Mouse (Mus musculus): ENCODE results near the gene Ptpn7. TPM values are rescaled to one million over a fixed set of nuclear protein-coding genes. Genes with fewer than 3 reads are reported as not detected.
A peak's percentile ranks its signal among the peaks of the same experiment; 100 is the strongest.

The Ptpn7 gene
- polyA plus RNA-seq (2015; fragmentation: Nextera tagmentation; extraction: Ambion mirVana) = 0.24 and 0.30 TPM in 2 replicates

DNA sequence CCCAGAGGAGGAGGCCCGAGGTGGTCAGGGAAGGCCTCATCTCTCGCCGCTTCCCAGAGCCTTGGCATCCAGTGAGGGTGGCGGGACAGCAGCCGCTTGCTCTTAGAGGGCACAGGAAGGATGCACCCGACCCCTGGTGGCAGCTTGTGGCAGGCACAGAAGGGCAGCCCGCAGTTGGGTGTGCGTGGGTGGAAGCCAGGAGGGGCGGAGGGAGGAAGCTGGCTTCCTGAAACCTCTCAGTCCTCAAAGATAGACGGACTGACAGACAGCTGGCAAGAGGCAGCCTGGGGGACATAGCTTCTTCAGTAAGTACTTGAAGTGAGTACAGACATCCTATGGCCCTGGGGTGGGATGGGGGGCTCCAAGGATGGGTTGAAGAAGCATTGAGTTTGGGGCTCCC, at the start of gene Ptpn7:
Gene Ptpn7, plus strand, starts transcription at position 228 of the 400 bp plus-strand sequence.
- Histone ChIP-seq H3K27ac (ENCODE audit: low read depth, low read length) (no peak within 1 kb of the TSS), H3K36me3 (ENCODE audit: control insufficient read depth, insufficient read depth, low read length) (no peaks in the 10 kb centered on the region), H3K27me3 (replicated peaks; ENCODE audit: control insufficient read depth, insufficient read depth, low read length) (0 out of 2 replicates have a peak, but pooled peaks cover 2% of the 10 kb centered on the region), H3K4me3 (ENCODE audit: low read length) (no peak within 1 kb of the TSS), H3K4me1 (ENCODE audit: control insufficient read depth, insufficient read depth, low read depth, low read length) (no peaks in the 10 kb centered on the region; the same call in 1 of the 2 replicates), H3K9ac (ENCODE audit: low read depth, low read length) (no peak within 1 kb of the TSS), H3K9me3 (ENCODE audit: control insufficient read depth, low read length) (no peaks in the 10 kb centered on the region), H3K4me2 (ENCODE audit: low read length) (no peak within 1 kb of the TSS)
- ATAC-seq = no peak
- 41% methylated on average over 10 of the region's 10 CpGs for WGBS

DNA sequence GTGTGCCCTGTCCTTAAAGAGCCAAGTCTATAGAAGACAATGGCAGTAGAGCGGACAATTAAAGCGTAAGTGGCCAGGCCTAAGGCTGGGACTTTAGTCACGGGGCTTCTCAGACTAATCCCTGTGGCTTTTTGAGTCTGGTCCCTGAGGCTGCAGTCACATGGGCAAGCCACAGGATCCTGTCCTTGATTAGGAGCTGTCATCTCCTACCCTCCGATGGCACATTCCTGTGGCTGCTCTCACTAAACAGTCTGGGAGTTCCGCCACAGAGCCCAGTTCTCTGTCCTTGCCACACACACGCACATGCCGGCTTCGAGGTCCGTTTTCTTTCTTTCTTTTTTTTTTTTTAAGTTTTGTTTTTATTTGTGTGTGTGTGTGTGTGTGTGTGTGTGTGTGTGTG, 49.0 kb upstream of the Ptpn7 start:
- no peak overlapping the region for H3K27ac ChIP-seq (ENCODE audit: low read depth, low read length)
- peaks cover 3% of the 10 kb centered on the region; the same call in 1 of the 2 replicates for H3K4me1 ChIP-seq (ENCODE audit: control insufficient read depth, insufficient read depth, low read depth, low read length)
- 65% methylated on average over 9 of the region's 9 CpGs for WGBS
- H3K4me2 ChIP-seq (ENCODE audit: low read length) = no peak overlapping the region
- H3K9me3 ChIP-seq (ENCODE audit: control insufficient read depth, low read length) = no peaks in the 10 kb centered on the region
- peaks cover 2% of the 10 kb centered on the region for H3K27me3 ChIP-seq (replicated peaks; ENCODE audit: control insufficient read depth, insufficient read depth, low read length)
- ATAC-seq = no peak
- no peak overlapping the region for H3K9ac ChIP-seq (ENCODE audit: low read depth, low read length)
- H3K36me3 ChIP-seq (ENCODE audit: control insufficient read depth, insufficient read depth, low read length) = no peaks in the 10 kb centered on the region
- no peak overlapping the region for H3K4me3 ChIP-seq (ENCODE audit: low read length)

DNA sequence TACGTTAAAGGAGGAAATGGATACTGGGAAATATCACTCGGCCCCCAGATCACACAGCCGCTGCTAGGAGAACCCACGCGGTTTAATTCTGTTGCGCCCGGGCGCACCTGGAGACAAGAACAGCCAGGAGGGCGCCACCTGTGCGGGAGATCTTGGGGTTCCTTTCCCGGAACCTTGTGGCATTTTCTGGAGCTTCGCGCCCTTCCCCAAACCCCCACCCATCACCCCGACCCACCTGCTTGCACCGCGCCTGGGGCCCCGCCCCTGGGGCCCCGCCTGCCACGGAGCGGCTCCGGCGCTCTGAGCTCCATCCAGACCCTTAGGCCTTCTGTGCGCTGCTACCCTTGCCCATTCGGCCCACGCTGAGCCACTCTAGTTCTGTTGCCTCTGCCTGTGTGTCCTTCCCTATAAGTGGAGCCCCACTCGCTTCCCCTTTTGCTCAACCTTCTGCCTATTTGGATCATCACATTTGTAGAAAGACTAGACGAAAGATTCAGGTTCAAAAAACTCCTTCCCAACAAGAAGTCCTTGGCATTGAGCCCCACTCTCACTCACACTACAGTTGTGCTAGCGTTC, 47.1 kb upstream of the Ptpn7 start:
- Histone ChIP-seq H3K27ac (ENCODE audit: low read depth, low read length) (no peak overlapping the region), H3K4me1 (ENCODE audit: control insufficient read depth, insufficient read depth, low read depth, low read length) (peaks cover 3% of the 10 kb centered on the region; the same call in 1 of the 2 replicates), H3K4me2 (ENCODE audit: low read length) (peak overlapping the region; percentile 38), H3K27me3 (replicated peaks; ENCODE audit: control insufficient read depth, insufficient read depth, low read length) (peaks cover 2% of the 10 kb centered on the region), H3K9ac (ENCODE audit: low read depth, low read length) (no peak overlapping the region), H3K4me3 (ENCODE audit: low read length) (peak overlapping the region; percentile 10; the same call in 1 of the 2 replicates), H3K9me3 (ENCODE audit: control insufficient read depth, low read length) (no peaks in the 10 kb centered on the region), H3K36me3 (ENCODE audit: control insufficient read depth, insufficient read depth, low read length) (no peaks in the 10 kb centered on the region)
- WGBS = 18% methylated on average over 25 of the region's 28 CpGs
- no peak for ATAC-seq

DNA sequence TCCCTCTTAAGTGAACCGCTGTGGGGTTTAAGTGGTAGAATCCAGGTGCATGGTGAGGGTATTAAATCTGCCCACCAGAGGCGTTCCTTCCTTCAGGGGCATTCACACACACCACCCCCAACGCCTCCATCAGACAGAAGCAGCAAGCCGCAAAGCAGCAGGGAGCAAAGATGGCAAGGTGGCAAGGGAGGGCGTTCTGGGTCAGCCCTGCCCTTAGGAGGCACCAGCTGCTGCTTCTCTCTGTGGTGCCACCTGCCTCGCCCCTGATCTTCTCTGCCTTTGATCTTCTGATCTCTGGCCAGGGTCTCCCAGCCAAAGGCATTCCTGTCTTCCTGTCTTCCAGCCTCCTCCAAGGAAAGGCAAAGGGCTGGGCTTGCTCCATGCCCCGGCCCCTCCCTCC, 46.5 kb upstream of the Ptpn7 start:
- WGBS = 36% methylated on average over 7 of the region's 7 CpGs
- H3K27me3 ChIP-seq (replicated peaks; ENCODE audit: control insufficient read depth, insufficient read depth, low read length) = peaks cover 2% of the 10 kb centered on the region
- H3K4me1 ChIP-seq (ENCODE audit: control insufficient read depth, insufficient read depth, low read depth, low read length) = peaks cover 3% of the 10 kb centered on the region; the same call in 1 of the 2 replicates
- no peak overlapping the region for H3K9ac ChIP-seq (ENCODE audit: low read depth, low read length)
- no peak overlapping the region for H3K4me3 ChIP-seq (ENCODE audit: low read length)
- no peak overlapping the region for H3K27ac ChIP-seq (ENCODE audit: low read depth, low read length)
- no peaks in the 10 kb centered on the region for H3K9me3 ChIP-seq (ENCODE audit: control insufficient read depth, low read length)
- ATAC-seq = no peak
- H3K4me2 ChIP-seq (ENCODE audit: low read length) = no peak overlapping the region
- H3K36me3 ChIP-seq (ENCODE audit: control insufficient read depth, insufficient read depth, low read length) = no peaks in the 10 kb centered on the region

DNA sequence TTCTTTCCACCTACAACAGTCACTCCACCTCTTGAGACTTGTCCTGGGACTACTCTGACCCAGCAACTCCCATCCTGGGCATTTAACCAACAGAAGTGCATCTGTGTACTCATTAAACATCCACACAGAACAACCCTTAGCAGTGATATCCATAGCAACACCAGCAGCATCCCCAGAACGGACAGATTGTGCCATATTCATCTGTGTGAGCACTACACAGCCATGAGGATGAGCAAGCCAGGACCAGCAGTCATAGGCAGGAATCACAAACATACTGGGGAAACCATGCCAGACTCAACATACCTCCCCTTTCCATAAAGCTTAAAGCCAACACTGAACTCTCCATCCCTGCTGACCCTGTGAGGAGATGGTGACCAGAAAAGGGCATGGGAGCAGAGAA, 45.1 kb upstream of the Ptpn7 start:
- ATAC-seq = no peak
- no peak overlapping the region for H3K4me3 ChIP-seq (ENCODE audit: low read length)
- H3K9me3 ChIP-seq (ENCODE audit: control insufficient read depth, low read length) = no peaks in the 10 kb centered on the region
- peaks cover 2% of the 10 kb centered on the region for H3K27me3 ChIP-seq (replicated peaks; ENCODE audit: control insufficient read depth, insufficient read depth, low read length)
- H3K27ac ChIP-seq (ENCODE audit: low read depth, low read length) = no peak overlapping the region
- H3K9ac ChIP-seq (ENCODE audit: low read depth, low read length) = no peak overlapping the region
- WGBS = 58% methylated on average over 1 of the region's 1 CpGs
- peaks cover 3% of the 10 kb centered on the region; the same call in 1 of the 2 replicates for H3K4me1 ChIP-seq (ENCODE audit: control insufficient read depth, insufficient read depth, low read depth, low read length)
- H3K36me3 ChIP-seq (ENCODE audit: control insufficient read depth, insufficient read depth, low read length) = no peaks in the 10 kb centered on the region
- H3K4me2 ChIP-seq (ENCODE audit: low read length) = no peak overlapping the region

DNA sequence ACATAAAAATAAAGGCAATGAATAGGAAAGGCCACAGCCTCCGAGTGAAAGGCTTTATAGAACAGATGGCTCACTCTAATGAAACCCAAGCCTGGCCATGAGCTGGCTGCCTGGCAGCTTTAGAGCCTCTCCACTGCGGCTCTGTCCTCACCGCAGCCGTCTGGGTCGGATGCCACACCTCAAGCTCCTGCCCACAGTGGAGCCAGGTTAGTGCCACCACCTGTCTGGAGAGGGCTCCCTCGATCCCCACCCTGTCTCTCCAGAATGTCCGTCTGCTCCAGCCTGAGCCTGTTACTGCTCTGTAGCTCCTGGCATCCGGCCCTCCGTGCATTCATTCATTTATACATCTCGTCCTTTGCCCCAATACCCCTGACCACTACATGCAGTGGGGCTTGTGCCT, 42.9 kb upstream of the Ptpn7 start:
- Histone ChIP-seq H3K4me3 (ENCODE audit: low read length) (no peak overlapping the region), H3K9me3 (ENCODE audit: control insufficient read depth, low read length) (no peaks in the 10 kb centered on the region), H3K4me1 (ENCODE audit: control insufficient read depth, insufficient read depth, low read depth, low read length) (peaks cover 3% of the 10 kb centered on the region; the same call in 1 of the 2 replicates), H3K27ac (ENCODE audit: low read depth, low read length) (no peak overlapping the region), H3K36me3 (ENCODE audit: control insufficient read depth, insufficient read depth, low read length) (no peaks in the 10 kb centered on the region), H3K4me2 (ENCODE audit: low read length) (no peak overlapping the region), H3K9ac (ENCODE audit: low read depth, low read length) (no peak overlapping the region), H3K27me3 (replicated peaks; ENCODE audit: control insufficient read depth, insufficient read depth, low read length) (peaks cover 2% of the 10 kb centered on the region)
- ATAC-seq = no peak
- WGBS = 78% methylated on average over 10 of the region's 10 CpGs

DNA sequence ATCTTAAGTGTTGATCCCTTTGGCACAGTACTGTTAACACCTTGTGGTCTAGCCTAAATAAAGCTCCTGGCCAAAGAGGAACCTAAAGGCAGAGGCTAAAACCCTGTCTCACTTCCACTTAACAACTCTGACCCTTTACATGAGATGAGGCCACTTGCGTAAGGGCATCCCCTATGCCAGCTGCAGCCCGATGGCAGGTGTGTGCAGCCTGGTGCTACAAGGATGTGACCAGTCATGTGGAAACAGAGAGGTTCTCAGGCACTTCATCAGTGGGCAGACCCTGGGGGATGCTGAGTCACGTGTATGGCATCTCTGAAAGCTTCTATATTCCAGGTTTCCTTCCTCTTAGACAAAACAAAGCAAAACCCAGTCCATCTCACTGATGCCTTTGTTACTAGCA, 41.6 kb upstream of the Ptpn7 start:
- Histone ChIP-seq H3K27ac (ENCODE audit: low read depth, low read length) (no peak overlapping the region), H3K27me3 (replicated peaks; ENCODE audit: control insufficient read depth, insufficient read depth, low read length) (peaks cover 2% of the 10 kb centered on the region; the same call in 1 of the 2 replicates), H3K36me3 (ENCODE audit: control insufficient read depth, insufficient read depth, low read length) (no peaks in the 10 kb centered on the region), H3K4me3 (ENCODE audit: low read length) (no peak overlapping the region), H3K4me2 (ENCODE audit: low read length) (no peak overlapping the region), H3K9me3 (ENCODE audit: control insufficient read depth, low read length) (no peaks in the 10 kb centered on the region), H3K9ac (ENCODE audit: low read depth, low read length) (no peak overlapping the region), H3K4me1 (ENCODE audit: control insufficient read depth, insufficient read depth, low read depth, low read length) (no peaks in the 10 kb centered on the region)
- WGBS = 69% methylated on average over 3 of the region's 3 CpGs
- ATAC-seq = no peak

DNA sequence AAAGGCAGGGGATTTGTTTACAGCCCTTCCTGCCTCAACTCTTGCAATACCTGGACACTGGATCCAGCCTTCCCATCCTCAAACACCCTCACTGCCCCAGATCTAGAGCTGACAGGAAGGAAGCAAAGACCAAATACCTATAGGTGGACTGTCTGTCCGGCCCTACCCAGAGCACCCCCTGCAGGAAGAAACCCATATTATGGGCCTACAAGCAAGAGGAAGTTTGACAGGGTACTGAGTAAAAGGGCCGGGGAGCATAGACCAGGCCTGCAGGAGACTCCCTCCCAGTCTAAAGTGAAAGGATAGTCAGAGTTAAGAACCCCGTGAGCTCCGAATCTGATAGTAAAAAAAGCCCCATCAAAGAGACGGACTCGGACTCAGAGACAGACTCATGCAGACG, 37.8 kb upstream of the Ptpn7 start:
- H3K9me3 ChIP-seq (ENCODE audit: control insufficient read depth, low read length) = no peaks in the 10 kb centered on the region
- no peak overlapping the region for H3K4me2 ChIP-seq (ENCODE audit: low read length)
- H3K9ac ChIP-seq (ENCODE audit: low read depth, low read length) = no peak overlapping the region
- ATAC-seq = no peak
- H3K4me3 ChIP-seq (ENCODE audit: low read length) = no peak overlapping the region
- H3K4me1 ChIP-seq (ENCODE audit: control insufficient read depth, insufficient read depth, low read depth, low read length) = no peaks in the 10 kb centered on the region; the same call in 1 of the 2 replicates
- 80% methylated on average over 7 of the region's 7 CpGs for WGBS
- H3K36me3 ChIP-seq (ENCODE audit: control insufficient read depth, insufficient read depth, low read length) = no peaks in the 10 kb centered on the region
- no peak overlapping the region for H3K27ac ChIP-seq (ENCODE audit: low read depth, low read length)
- no peaks in the 10 kb centered on the region; the same call in 1 of the 2 replicates for H3K27me3 ChIP-seq (replicated peaks; ENCODE audit: control insufficient read depth, insufficient read depth, low read length)

DNA sequence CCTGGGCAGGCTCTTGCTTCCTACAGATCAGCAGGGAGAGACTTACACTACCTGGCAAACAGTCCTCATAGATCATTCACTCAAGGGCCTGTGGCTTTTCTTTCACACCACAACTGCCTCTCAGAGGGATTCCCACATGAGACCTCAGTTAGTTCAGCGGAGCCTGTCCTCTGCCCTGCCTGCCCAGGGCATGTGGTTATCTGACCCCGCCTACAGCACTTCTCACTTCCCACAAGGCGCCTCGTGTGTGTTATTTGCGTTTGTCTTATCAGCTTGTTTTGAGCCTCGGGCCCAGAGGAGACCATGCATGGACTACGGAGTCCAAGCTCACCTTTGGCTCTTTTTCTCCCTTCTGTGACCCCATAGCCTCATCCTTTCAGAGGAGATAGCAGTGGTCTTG, 37.3 kb upstream of the Ptpn7 start:
- H3K4me3 ChIP-seq (ENCODE audit: low read length) = no peak overlapping the region
- no peak overlapping the region for H3K27ac ChIP-seq (ENCODE audit: low read depth, low read length)
- H3K9me3 ChIP-seq (ENCODE audit: control insufficient read depth, low read length) = no peaks in the 10 kb centered on the region
- H3K4me2 ChIP-seq (ENCODE audit: low read length) = no peak overlapping the region
- 63% methylated on average over 7 of the region's 7 CpGs for WGBS
- H3K9ac ChIP-seq (ENCODE audit: low read depth, low read length) = no peak overlapping the region
- no peak for ATAC-seq
- H3K27me3 ChIP-seq (replicated peaks; ENCODE audit: control insufficient read depth, insufficient read depth, low read length) = no peaks in the 10 kb centered on the region; the same call in 1 of the 2 replicates
- H3K4me1 ChIP-seq (ENCODE audit: control insufficient read depth, insufficient read depth, low read depth, low read length) = no peaks in the 10 kb centered on the region; the same call in 1 of the 2 replicates
- H3K36me3 ChIP-seq (ENCODE audit: control insufficient read depth, insufficient read depth, low read length) = no peaks in the 10 kb centered on the region
